Mouse (Mus musculus): Measurements from ENCODE around the gene Rexo4. TPM values are rescaled to one million over a fixed set of nuclear protein-coding genes. Genes with fewer than 3 reads are reported as not detected.

Rexo4 gene
- polyA plus RNA-seq, 1 experiment from 2014 or later = 47.4 TPM

DNA sequence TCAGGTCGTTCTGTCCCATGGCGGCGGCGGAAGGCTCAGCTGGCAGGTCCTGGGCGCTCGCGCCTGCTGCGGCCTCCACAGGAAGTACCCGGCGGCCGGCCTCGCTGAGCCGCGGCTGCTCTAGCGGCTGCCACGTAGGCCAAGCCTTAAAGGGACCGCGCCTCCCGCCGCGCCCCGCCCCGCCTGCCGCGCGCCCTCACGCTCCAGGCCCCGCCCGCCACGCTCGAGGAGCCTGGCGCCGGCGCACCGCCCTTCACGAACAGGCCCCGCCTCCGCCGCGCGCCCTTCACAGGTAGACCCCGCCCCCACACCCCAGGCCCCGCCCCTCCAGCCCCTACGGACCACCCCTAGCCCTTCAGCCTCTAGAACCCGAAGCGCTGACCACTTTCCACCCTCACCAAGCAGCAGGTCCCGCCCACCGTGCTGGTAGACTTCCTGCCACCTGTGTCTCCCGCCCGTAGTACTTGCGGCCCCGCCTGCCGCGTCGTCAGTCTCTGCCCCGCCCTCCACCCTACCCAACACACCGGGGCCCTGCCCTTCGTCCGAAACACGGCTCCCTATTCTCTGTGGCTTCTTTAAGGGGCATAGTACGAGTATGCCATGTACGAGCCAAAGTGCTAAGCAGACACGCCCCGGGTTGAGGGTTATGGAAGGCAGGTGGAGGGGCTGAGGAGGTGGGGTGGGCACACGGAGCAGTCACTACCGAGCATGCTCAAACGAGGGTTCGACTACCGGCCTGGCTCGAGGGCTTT lies 30.7 kb downstream of the Rexo4 start, which contains the start of the genes Surf4 and Stkld1:
TSS of gene Surf4 (minus strand) at position 625 of the 752 bp plus-strand sequence.
TSS of gene Stkld1 (plus strand) at position 744 of the 752 bp plus-strand sequence.
- WGBS = 2% methylated on average over 70 of the region's 70 CpGs
- peaks cover 29% of the 10 kb centered on the region for H3K36me3 ChIP-seq
- peak within 1 kb of the TSS; percentile 98 for H3K4me3 ChIP-seq

DNA sequence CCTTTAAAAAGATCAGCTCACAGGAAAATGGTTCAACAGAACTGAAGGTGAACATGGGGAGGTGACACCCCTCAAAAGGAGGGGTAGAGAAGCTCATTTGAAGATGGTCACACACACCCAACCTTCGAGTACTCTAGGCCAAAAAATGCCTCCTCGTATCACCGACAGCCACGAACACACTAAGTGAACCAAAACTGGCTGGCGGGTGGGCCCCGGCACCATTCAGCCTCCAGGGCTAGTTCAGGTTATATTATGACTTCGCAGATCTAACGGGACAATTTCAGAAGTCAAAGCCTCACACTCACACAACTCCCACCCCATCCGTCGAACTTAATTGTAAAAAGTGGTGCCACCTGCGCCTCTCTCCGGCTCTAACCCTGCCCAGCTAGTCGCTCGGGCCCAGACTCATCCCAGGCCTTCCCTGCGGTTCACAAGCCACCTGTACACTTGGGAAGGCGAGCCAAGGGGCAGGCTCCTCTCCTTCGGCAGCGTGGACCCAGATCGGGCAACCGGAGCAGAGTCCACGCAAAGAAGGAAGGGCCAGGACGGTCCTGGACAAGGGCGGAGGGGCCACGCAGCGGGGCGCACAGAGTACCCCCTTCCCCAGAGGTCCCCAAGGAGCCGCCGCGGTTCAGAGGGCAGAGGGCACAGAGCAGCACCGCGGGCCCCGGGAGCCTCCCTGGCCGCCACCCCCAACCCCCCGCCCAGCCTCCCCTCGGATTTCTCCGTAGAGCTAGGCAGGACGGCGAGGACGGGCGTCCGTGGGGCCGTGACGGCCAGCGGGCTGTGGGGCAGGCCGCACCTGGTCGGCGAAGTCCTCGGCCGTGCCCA lies 31.5 kb downstream of the Rexo4 start:
- Histone ChIP-seq H3K27ac (peak overlapping the region; percentile 99), H3K9me3 (no peaks in the 10 kb centered on the region), H3K4me3 (peak overlapping the region; percentile 98), H3K27me3 (ENCODE audit: insufficient read depth, poor library complexity, severe bottlenecking) (no peaks in the 10 kb centered on the region), H3K36me3 (peaks cover 36% of the 10 kb centered on the region), H3K4me1 (replicated peaks) (peaks cover 34% of the 10 kb centered on the region)
- 2% methylated on average over 49 of the region's 49 CpGs for WGBS
- DNase-seq (ENCODE audit: low spot score) = no peak

More for the DNA sequence above, 30.7 kb downstream of the Rexo4 start, which contains the start of the genes Surf4 and Stkld1:
- peak; percentile 96 for DNase-seq (ENCODE audit: low spot score)
- Histone ChIP-seq H3K27me3 (ENCODE audit: insufficient read depth, poor library complexity, severe bottlenecking) (no peaks in the 10 kb centered on the region), H3K9me3 (no peaks in the 10 kb centered on the region), H3K27ac (peak within 1 kb of the TSS; percentile 99), H3K4me1 (replicated peaks) (peaks cover 34% of the 10 kb centered on the region)

DNA sequence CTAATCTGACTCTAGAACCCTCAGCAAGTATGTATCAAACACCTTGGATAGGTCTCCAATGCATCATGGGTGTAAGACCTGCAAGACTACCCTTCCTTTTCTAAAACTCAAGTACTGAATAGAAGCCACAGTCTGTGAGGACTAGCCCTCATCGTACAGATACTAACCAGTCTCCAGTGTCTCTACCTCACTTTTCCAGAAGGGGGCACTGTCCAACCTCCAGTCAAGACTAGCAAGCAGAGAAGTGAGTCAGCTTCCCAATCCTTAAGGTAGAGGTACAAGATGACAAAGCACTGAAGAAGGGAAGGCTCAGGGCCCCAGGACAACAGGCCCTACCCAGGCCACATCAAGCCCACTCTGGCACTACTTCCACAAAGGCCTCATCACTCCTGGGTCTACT lies 33.8 kb downstream of the Rexo4 start:
- Histone ChIP-seq H3K27me3 (ENCODE audit: insufficient read depth, poor library complexity, severe bottlenecking) (no peaks in the 10 kb centered on the region), H3K4me1 (replicated peaks) (peaks cover 34% of the 10 kb centered on the region), H3K36me3 (peaks cover 59% of the 10 kb centered on the region), H3K9me3 (no peaks in the 10 kb centered on the region), H3K4me3 (peak overlapping the region; percentile 98; the same call in 1 of the 2 replicates), H3K27ac (no peak overlapping the region)
- 51% methylated on average over 1 of the region's 1 CpGs for WGBS
- DNase-seq (ENCODE audit: low spot score) = peak; percentile 54

DNA sequence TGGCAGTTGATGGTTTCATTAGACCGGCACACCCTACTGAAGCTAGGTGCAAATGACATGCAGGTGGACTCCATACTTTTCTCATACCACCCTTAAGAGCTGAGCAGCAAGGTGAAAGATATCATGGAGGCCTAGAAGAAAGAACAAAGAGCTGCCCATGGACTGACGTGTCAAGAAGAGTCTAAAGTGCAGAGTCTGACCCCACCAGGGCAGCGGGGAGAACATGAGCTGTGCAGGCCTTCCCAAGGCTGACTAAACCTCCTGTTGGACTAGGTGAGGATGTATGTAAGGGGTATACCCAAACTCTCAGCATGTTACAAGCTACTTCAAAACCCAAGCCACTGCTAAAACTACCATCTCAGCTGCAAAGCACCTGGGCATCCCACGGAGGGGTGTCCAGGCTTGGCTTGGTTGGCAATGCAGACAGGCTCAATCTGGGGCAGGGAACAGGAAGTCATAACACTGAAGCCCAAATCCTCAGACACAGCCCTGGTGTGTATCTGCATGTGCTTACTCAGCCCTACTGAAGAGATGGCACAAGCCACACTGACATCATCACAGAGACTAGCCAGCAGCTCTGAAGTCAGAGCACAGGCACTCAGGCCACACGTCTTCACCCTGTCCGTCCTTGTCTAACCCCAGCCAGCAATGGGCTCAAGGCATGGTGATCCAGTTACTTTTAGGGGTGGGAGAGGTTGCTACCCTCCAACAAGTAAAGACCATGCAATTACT lies 36.3 kb downstream of the Rexo4 start:
- Histone ChIP-seq H3K4me3 (no peak overlapping the region), H3K36me3 (peaks cover 84% of the 10 kb centered on the region), H3K27me3 (ENCODE audit: insufficient read depth, poor library complexity, severe bottlenecking) (no peaks in the 10 kb centered on the region), H3K27ac (no peak overlapping the region), H3K4me1 (replicated peaks) (peaks cover 22% of the 10 kb centered on the region), H3K9me3 (no peaks in the 10 kb centered on the region)
- 93% methylated on average over 6 of the region's 6 CpGs for WGBS
- no peak for DNase-seq (ENCODE audit: low spot score)

DNA sequence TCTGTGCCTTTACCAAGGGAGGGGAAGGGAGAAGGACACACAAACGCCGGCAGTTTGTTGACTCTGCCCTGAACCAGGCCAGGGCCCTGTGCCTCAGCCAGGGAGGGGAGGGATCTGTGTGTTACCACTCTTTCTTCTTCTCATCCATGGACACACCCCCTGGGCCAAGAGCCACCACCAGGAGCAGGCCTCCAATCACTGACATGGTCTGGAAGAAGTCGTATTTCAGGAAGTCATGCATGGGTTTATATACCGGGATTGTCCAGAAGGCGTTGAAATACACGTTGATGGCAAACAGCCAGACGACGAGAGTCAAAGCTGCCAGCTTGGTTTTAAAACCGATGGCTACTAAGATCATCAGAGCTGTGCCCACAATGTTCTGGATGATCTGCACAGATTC lies 42.4 kb downstream of the Rexo4 start:
- H3K36me3 ChIP-seq = peaks cover 97% of the 10 kb centered on the region

DNA sequence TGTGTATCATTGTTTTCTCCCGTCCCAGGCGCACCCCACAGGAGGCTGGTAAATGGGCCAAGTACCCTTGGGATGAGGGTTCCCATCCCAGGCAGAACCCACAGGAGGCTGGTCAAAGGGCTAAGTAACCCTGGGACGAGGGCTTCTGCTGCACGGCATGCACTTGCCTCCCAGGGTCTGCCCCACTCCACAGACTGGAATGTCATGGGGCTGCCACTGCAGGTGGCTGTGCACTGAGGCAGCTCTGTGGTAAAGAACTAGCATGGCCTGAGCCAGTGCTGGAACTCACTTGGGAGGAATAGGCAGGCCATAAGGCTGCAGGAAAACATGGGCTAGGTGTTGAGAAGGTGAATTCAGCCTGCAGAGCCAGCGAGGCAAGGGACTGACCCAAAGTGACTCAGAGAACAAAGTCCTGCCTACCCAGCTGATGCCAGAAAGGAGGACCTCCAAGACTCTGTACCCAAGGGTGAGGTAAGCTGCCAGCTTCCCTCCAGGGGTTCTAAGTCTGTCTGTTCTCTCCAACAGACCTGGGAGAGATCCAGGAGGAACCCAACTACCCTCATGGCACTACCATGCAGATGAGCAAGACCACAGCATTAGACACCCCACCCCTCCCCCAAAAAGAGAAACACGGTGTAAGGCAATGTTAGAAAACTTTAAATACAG lies 43.9 kb downstream of the Rexo4 start:
- H3K9me3 ChIP-seq = no peaks in the 10 kb centered on the region
- WGBS = 90% methylated on average over 6 of the region's 6 CpGs
- DNase-seq (ENCODE audit: low spot score) = no peak
- no peaks in the 10 kb centered on the region for H3K27me3 ChIP-seq (ENCODE audit: insufficient read depth, poor library complexity, severe bottlenecking)
- peaks cover 30% of the 10 kb centered on the region for H3K4me1 ChIP-seq (replicated peaks)
- H3K36me3 ChIP-seq = peaks cover 83% of the 10 kb centered on the region
- no peak overlapping the region for H3K27ac ChIP-seq
- no peak overlapping the region for H3K4me3 ChIP-seq

More for the DNA sequence above, 42.4 kb downstream of the Rexo4 start:
- no peaks in the 10 kb centered on the region for H3K27me3 ChIP-seq (ENCODE audit: insufficient read depth, poor library complexity, severe bottlenecking)
- H3K27ac ChIP-seq = no peak overlapping the region
- peaks cover 16% of the 10 kb centered on the region for H3K4me1 ChIP-seq (replicated peaks)
- H3K9me3 ChIP-seq = no peaks in the 10 kb centered on the region
- WGBS = 86% methylated on average over 9 of the region's 9 CpGs
- DNase-seq (ENCODE audit: low spot score) = no peak
- no peak overlapping the region for H3K4me3 ChIP-seq

DNA sequence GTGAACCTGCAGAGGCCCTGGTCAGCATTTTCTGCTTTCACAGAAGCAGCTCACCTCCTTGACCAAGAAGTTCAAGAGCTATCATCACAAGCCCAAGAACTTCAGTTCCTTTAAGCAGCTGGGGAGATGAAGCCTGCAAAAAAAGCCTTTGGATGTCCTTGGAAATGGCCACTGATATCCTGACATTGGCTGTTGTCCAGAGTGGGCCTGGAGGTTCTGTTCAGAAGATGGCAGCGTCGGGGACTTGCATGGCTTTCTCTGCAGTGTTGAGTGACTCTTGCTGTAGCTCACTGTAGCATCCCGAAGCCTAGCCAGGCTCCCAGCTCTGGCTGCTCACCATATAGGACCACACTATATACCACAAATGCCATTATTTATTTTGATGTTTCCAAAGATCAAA lies 44.5 kb downstream of the Rexo4 start:
- H3K27ac ChIP-seq = no peak overlapping the region
- peaks cover 36% of the 10 kb centered on the region for H3K4me1 ChIP-seq (replicated peaks)
- H3K4me3 ChIP-seq = no peak overlapping the region
- no peaks in the 10 kb centered on the region for H3K27me3 ChIP-seq (ENCODE audit: insufficient read depth, poor library complexity, severe bottlenecking)
- DNase-seq (ENCODE audit: low spot score) = no peak
- WGBS = 92% methylated on average over 3 of the region's 3 CpGs
- peaks cover 78% of the 10 kb centered on the region for H3K36me3 ChIP-seq
- no peaks in the 10 kb centered on the region for H3K9me3 ChIP-seq

DNA sequence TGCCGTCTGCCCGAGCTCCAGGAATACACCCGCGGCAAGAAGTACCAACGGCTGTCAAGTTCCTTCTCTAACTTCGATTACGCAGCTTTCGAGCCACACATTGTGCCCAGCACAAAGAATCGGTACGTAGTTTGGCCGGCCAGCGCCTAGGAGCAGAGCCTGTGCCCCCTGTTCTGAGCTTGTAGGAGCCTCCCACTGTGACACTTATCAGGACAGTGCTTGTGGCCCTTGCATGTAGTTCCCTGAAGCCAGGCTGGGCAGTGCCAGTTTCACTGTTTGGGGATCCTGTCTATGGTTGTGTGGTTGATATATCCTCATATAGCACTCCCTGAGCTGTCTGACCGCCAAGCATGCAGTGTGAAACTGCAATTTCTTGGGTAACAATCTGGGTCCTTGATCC lies 47.4 kb downstream of the Rexo4 start:
- 2% methylated on average over 13 of the region's 13 CpGs for WGBS
- Histone ChIP-seq H3K27ac (peak overlapping the region; percentile 92), H3K9me3 (no peaks in the 10 kb centered on the region), H3K36me3 (peaks cover 78% of the 10 kb centered on the region), H3K4me1 (replicated peaks) (peaks cover 55% of the 10 kb centered on the region), H3K27me3 (ENCODE audit: insufficient read depth, poor library complexity, severe bottlenecking) (no peaks in the 10 kb centered on the region), H3K4me3 (peak overlapping the region; percentile 88)
- DNase-seq (ENCODE audit: low spot score) = no peak

DNA sequence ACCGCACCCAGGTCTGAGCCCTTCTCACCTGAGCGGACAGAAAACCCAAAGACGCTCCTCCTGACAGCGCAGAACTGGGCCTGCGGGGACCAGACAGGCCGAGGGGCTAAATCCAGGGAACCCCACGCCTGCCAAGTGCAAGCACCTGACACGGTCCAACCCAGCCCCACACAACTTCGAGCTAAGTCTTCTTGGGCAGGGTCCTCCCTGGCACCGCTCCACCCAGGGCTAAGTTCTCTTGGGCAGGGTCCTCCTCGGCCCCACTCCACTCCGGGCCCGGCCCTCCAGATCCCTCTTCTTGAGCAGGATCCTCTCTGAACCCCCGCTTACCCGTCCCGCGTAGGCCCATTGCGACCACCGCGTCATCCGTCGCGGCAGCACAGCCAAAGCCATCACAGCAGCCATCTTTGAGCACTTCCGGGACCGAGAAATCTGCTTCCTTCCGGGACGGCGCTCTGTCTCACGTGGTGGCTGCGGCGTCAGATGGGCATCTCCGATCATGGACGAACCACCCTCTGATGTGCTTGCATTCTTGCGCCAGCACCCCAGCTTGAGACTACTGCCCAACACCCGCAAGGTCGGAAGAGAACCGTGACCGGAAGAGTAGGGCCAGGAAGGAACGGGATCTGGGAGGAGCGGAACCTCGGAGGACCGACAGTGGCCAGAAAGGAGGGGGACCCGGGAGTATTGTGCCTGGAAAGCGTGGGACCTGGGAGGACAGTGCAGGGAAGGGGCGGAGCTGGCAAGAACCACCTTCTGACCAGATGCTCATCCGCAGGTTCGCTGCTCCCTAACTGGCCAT lies 48.1 kb downstream of the Rexo4 start, which contains the start of the genes Surf2 and Surf1:
TSS of gene Surf2 (plus strand) at position 441 of the 802 bp plus-strand sequence.
TSS of gene Surf1 (minus strand) at position 604 of the 802 bp plus-strand sequence.
- Histone ChIP-seq H3K4me3 (peak within 1 kb of the TSS; percentile 88), H3K4me1 (replicated peaks) (peaks cover 60% of the 10 kb centered on the region), H3K27me3 (ENCODE audit: insufficient read depth, poor library complexity, severe bottlenecking) (no peaks in the 10 kb centered on the region), H3K27ac (peak within 1 kb of the TSS; percentile 92), H3K9me3 (no peaks in the 10 kb centered on the region), H3K36me3 (peaks cover 78% of the 10 kb centered on the region)
- peak; percentile 84 for DNase-seq (ENCODE audit: low spot score)
- WGBS = 2% methylated on average over 47 of the region's 47 CpGs

DNA sequence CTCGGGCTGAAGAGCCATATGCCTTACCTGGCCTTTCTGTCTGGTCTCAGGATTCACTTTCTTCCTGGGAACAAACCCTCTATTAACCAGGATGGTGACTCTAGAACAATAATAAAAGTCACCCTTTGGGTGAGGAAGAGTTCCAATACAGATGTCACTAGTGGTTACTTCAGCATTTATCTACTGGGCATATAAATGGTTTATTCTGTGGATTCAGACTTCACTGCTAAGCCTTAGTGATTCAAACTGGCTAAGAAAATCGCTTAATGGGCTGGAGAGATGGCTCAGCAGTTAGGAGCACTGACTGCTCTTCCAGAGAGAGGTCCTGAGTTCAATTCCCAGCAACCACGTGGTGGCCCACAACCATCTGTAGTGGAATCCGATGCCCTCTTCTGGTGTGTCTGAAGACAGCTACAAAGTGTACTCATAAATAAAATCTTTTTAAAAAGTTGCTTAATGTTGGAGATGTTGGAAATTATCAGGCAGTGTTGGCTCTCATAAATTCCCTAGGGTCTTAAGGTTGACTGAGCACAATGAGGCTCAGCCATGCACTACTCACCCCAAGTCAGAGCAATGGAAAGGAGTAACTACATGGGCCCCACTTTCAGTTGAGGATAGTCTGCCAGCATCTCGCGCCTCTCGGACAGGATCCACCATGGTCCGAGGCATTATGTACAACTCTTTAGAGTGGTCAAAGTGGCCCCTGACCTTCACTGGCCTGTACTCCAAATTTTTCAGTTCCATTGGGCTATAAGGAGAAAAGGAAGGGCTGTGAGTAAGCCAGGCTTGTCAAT lies 49.8 kb downstream of the Rexo4 start:
- DNase-seq (ENCODE audit: low spot score) = no peak
- Histone ChIP-seq H3K4me3 (peak overlapping the region; percentile 88), H3K4me1 (replicated peaks) (peaks cover 66% of the 10 kb centered on the region), H3K9me3 (no peaks in the 10 kb centered on the region), H3K27me3 (ENCODE audit: insufficient read depth, poor library complexity, severe bottlenecking) (no peaks in the 10 kb centered on the region), H3K27ac (no peak overlapping the region), H3K36me3 (peaks cover 60% of the 10 kb centered on the region)
- WGBS = 65% methylated on average over 8 of the region's 8 CpGs
